Mouse (Mus musculus) embryonic facial prominence, embryonic 10.5 days (tissue): Measurements from ENCODE around the gene Gm281. TPM values are rescaled to one million over a fixed set of nuclear protein-coding genes. Genes with fewer than 3 reads are reported as not detected.

Experiments
- DNase-seq: peaks from one replicate; pipeline ENCODE4 v3.0.0-alpha.2; 2017; ENCODE audit warnings: low spot score
- H3K27ac ChIP-seq: fragments of 300-500 bp; sonication (generic); replicated peaks from 2 replicates; pipeline ENCODE4 v1.5.1; 2016; ENCODE audit warnings: mild to moderate bottlenecking
- H3K27me3 ChIP-seq: fragments of 300-500 bp; sonication (generic); replicated peaks from 2 replicates; pipeline ENCODE4 v1.6.1; 2016; ENCODE audit warnings: low read depth, mild to moderate bottlenecking; ENCODE audit not compliant: poor library complexity, severe bottlenecking
- H3K36me3 ChIP-seq: fragments of 300-500 bp; sonication (generic); replicated peaks from 2 replicates; pipeline ENCODE4 v1.6.1; 2016; ENCODE audit warnings: mild to moderate bottlenecking, moderate library complexity
- H3K4me1 ChIP-seq: fragments of 300-500 bp; sonication (generic); 2 replicates; pipeline ENCODE4 v1.6.1; 2016
- H3K4me3 ChIP-seq: fragments of 300-500 bp; sonication (generic); 2 replicates; pipeline ENCODE4 v1.5.1; 2016; ENCODE audit warnings: mild to moderate bottlenecking, moderate library complexity
- H3K9me3 ChIP-seq: fragments of 300-500 bp; sonication (generic); 2 replicates; pipeline ENCODE4 v1.6.1; 2016; ENCODE audit warnings: mild to moderate bottlenecking
- WGBS: fragments of 180-500 bp; shearing (Covaris S2); methylation state at CpG from one replicate; pipeline ENCODE4 v1.1.7; 2016; 5-methylcytosine and 5-hydroxymethylcytosine counted together
- microRNA-seq: library from miRNA; unstranded; fragments of <30 nt; microRNA quantifications from one replicate; pipeline ENCODE4, GENCODE M21; 2017
- polyA plus RNA-seq: library from polyadenylated mRNA; unstranded; fragments of >200 nt; fragmentation: Nextera tagmentation; extraction: Ambion mirVana; gene quantifications from 2 replicates; pipeline ENCODE4 v1.2.1, GENCODE M21; 2016

Gm281 gene
- polyA plus RNA-seq, 1 experiment from 2014 or later = not detected

GRCm38 (mm10) chr14:13782970-13783369 is 131.3 kb downstream of the Gm281 start:
- H3K4me3 ChIP-seq = no peak overlapping the region
- H3K36me3 ChIP-seq = no peaks in the 10 kb centered on the region
- no peaks in the 10 kb centered on the region for H3K27me3 ChIP-seq
- H3K9me3 ChIP-seq = no peaks in the 10 kb centered on the region
- DNase-seq = no peak
- WGBS = 60% methylated on average over 4 of the region's 4 CpGs
- no peak overlapping the region for H3K27ac ChIP-seq
- peaks cover 5% of the 10 kb centered on the region; the same call in 1 of the 2 replicates for H3K4me1 ChIP-seq

- no peak overlapping the region for H3K27ac ChIP-seq
- H3K4me3 ChIP-seq = no peak overlapping the region
- WGBS = 67% methylated on average over 6 of the region's 6 CpGs
- DNase-seq = no peak
- no peaks in the 10 kb centered on the region for H3K9me3 ChIP-seq
- H3K4me1 ChIP-seq = peaks cover 5% of the 10 kb centered on the region; the same call in 1 of the 2 replicates
- H3K27me3 ChIP-seq = no peaks in the 10 kb centered on the region
- H3K36me3 ChIP-seq = no peaks in the 10 kb centered on the region
Observed at GRCm38 (mm10) chr14:13778383-13778782, 135.9 kb downstream of the Gm281 start.

GRCm38 (mm10) chr14:13771163-13771562 is 143.1 kb downstream of the Gm281 start:
- Histone ChIP-seq H3K9me3 (no peaks in the 10 kb centered on the region), H3K27ac (peak overlapping the region; percentile 54), H3K27me3 (no peaks in the 10 kb centered on the region), H3K4me3 (no peak overlapping the region), H3K4me1 (peaks cover 21% of the 10 kb centered on the region), H3K36me3 (no peaks in the 10 kb centered on the region)
- no peak for DNase-seq
- WGBS = 74% methylated on average over 2 of the region's 2 CpGs

- H3K9me3 ChIP-seq = no peaks in the 10 kb centered on the region
- H3K36me3 ChIP-seq = no peaks in the 10 kb centered on the region
- H3K4me3 ChIP-seq = no peak overlapping the region
- H3K27me3 ChIP-seq = no peaks in the 10 kb centered on the region
- H3K27ac ChIP-seq = peak overlapping the region; percentile 71
- DNase-seq = peak; percentile 69
- peaks cover 21% of the 10 kb centered on the region for H3K4me1 ChIP-seq
- WGBS = 4% methylated on average over 1 of the region's 1 CpGs
Observed at GRCm38 (mm10) chr14:13770686-13771085, 143.6 kb downstream of the Gm281 start.

Small RNA genes lying within 50 kb of the gene (microRNA-seq; reads per million reads assigned to microRNA genes)
- not detected for gene Gm27506

Other genes starting within 250 kb of the Gm281 start
- gene Sntn, start 243.6 kb downstream of the Gm281 start, polyA plus RNA-seq = not detected in 2 replicates
- 2.9 and 3.5 TPM in 2 replicates for gene Atxn7, start 47.0 kb upstream of the Gm281 start, polyA plus RNA-seq
- gene Thoc7, start 47.4 kb upstream of the Gm281 start, polyA plus RNA-seq = 231 and 236 TPM in 2 replicates
- 285 TPM in 2 replicates for gene Psmd6, start 206.5 kb upstream of the Gm281 start, polyA plus RNA-seq